Mouse (Mus musculus) embryonic facial prominence, embryonic 14.5 days (tissue): Measurements from ENCODE around the gene Htr1d. TPM values are rescaled to one million over a fixed set of nuclear protein-coding genes. Genes with fewer than 3 reads are reported as not detected.
A peak's percentile ranks its signal among the peaks of the same experiment; 100 is the strongest.

Experiments used
- ATAC-seq: fragments of 200-750 bp; cut with Nextera tagmentation; 2 replicates; pipeline ENCODE4 v1.8.0; 2017; ENCODE audit warnings: low read depth, moderate number of reproducible peaks, moderate TSS enrichment
- DNase-seq: peaks from one replicate; pipeline ENCODE4 v3.0.0-alpha.2; 2015; ENCODE audit warnings: low spot score
- H3K27ac ChIP-seq: fragments of 300-500 bp; sonication (generic); replicated peaks from 2 replicates; pipeline ENCODE4 v1.5.1; 2014; ENCODE audit warnings: low read depth, mild to moderate bottlenecking, low read length, moderate library complexity
- H3K27me3 ChIP-seq: fragments of 300-500 bp; sonication (generic); replicated peaks from 2 replicates; pipeline ENCODE4 v1.6.1; 2014; ENCODE audit warnings: low read length; ENCODE audit not compliant: control insufficient read depth, insufficient read depth
- H3K36me3 ChIP-seq: fragments of 300-500 bp; sonication (generic); 2 replicates; pipeline ENCODE4 v1.6.1; 2014; ENCODE audit warnings: low read length, mixed read lengths; ENCODE audit not compliant: control insufficient read depth, insufficient read depth
- H3K4me1 ChIP-seq: fragments of 300-500 bp; sonication (generic); 2 replicates; pipeline ENCODE4 v1.6.1; 2014; ENCODE audit warnings: antibody characterized with exemption, low read length; ENCODE audit not compliant: control insufficient read depth, insufficient read depth
- H3K4me2 ChIP-seq: fragments of 300-500 bp; sonication (generic); 2 replicates; pipeline ENCODE4 v1.6.1; 2014; ENCODE audit warnings: low read depth, mild to moderate bottlenecking, low read length, moderate library complexity, mixed read lengths
- H3K4me3 ChIP-seq: fragments of 300-500 bp; sonication (generic); 2 replicates; pipeline ENCODE4 v1.5.1; 2014; ENCODE audit warnings: low read depth, mild to moderate bottlenecking, low read length
- H3K9ac ChIP-seq: fragments of 300-500 bp; sonication (generic); 2 replicates; pipeline ENCODE4 v1.6.1; 2014; ENCODE audit warnings: low read depth, mild to moderate bottlenecking, low read length, moderate library complexity, mixed read lengths
- H3K9me3 ChIP-seq: fragments of 300-500 bp; sonication (generic); 2 replicates; pipeline ENCODE4 v1.6.1; 2016; ENCODE audit warnings: low read length; ENCODE audit not compliant: control insufficient read depth
- WGBS: fragments of 180-500 bp; shearing (Covaris S2); extraction: QIAGEN DNeasy Blood & Tissue Kit; methylation state at CpG from one replicate; pipeline ENCODE4 v1.1.7; 2014; 5-methylcytosine and 5-hydroxymethylcytosine counted together
- polyA plus RNA-seq: library from polyadenylated mRNA; unstranded; fragments of >200 nt; fragmentation: Nextera tagmentation; extraction: Ambion mirVana; gene quantifications from 2 replicates; pipeline ENCODE4 v1.2.1, GENCODE M21; 2014

The Htr1d gene
- polyA plus RNA-seq, 1 experiment from 2014 or later: 1.2 TPM

DNA sequence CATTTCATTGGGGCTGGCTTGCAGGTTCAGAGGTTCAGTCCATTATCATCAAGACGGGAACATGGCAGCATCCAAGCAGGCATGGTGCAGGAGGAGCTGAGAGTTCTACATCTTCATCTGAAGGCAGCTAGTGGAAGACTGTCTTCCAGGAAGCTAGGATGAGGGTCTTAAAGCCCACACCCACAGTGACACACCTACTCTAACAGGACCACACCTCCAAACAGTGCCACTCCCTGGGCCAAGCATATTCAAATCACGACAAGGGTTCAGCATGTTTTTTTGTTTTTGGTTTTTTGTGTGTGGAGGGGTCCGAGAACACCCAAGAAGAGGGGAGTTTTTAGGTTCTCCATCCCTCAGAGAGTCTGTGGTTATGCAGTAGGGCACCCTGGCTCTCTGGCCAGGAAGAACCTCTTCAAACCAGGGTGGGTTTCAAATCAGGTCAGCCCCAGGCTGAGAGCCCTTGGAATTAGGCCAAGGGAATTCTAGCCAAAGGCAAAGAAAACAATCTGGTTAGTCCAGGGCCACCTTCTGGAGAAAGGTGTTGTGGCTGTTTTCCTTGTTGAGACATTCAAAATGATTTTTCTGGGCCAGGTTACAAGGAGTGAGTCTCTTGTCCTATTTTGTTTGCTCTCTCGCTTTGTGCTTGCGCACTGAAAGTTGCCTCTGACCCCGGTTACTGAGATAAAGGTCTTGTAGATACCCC is 33.3 kb downstream of the Htr1d start:
- no peak overlapping the region for H3K27ac ChIP-seq
- H3K27me3 ChIP-seq: 0 out of 2 replicates have a peak, but pooled peaks cover 6% of the 10 kb centered on the region
- no peak overlapping the region for H3K4me3 ChIP-seq
- H3K4me2 ChIP-seq: no peak overlapping the region
- ATAC-seq (no peak), DNase-seq (no peak)
- peaks cover under 1% of the 10 kb centered on the region; the same call in 1 of the 2 replicates for H3K4me1 ChIP-seq
- no peaks in the 10 kb centered on the region for H3K9me3 ChIP-seq
- H3K36me3 ChIP-seq: no peaks in the 10 kb centered on the region
- no peak overlapping the region for H3K9ac ChIP-seq
- 91% methylated on average over 6 of the region's 6 CpGs for WGBS

DNA sequence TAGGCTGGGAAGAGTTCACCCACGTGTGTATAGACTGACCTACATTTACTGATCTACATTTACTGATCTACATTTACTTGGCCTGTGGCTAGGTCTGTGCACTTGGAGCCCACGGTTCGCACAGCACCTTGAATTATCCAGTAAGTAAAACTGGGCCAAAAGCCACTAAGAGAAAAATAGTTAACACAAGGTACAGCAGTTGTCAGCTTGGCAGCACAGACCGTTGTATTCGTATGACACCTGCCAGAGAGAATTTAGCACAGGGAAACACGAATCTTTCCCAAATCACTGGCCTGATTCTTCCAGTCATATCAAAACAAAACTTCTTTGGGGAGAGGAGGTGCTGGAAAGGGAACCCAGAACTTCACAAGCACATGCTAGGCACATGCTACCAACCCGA is 35.0 kb downstream of the Htr1d start:
- Histone ChIP-seq H3K4me2 (no peak overlapping the region), H3K9me3 (no peaks in the 10 kb centered on the region), H3K9ac (no peak overlapping the region), H3K36me3 (no peaks in the 10 kb centered on the region), H3K4me3 (no peak overlapping the region), H3K27me3 (0 out of 2 replicates have a peak, but pooled peaks cover 10% of the 10 kb centered on the region), H3K4me1 (peaks cover 8% of the 10 kb centered on the region; the same call in 1 of the 2 replicates), H3K27ac (no peak overlapping the region)
- ATAC-seq (no peak), DNase-seq (no peak)
- 73% methylated on average over 7 of the region's 7 CpGs for WGBS

GRCm38 (mm10) chr4:136459210-136459609 is 35.9 kb downstream of the Htr1d start:
- 80% methylated on average over 12 of the region's 12 CpGs for WGBS
- Histone ChIP-seq H3K9me3 (no peaks in the 10 kb centered on the region), H3K9ac (no peak overlapping the region), H3K27ac (no peak overlapping the region), H3K36me3 (no peaks in the 10 kb centered on the region), H3K4me2 (no peak overlapping the region), H3K4me1 (peaks cover 9% of the 10 kb centered on the region; the same call in 1 of the 2 replicates), H3K4me3 (no peak overlapping the region), H3K27me3 (0 out of 2 replicates have a peak, but pooled peaks cover 18% of the 10 kb centered on the region)
- DNase-seq (no peak), ATAC-seq (no peak)

- H3K36me3 ChIP-seq: no peaks in the 10 kb centered on the region
- H3K4me3 ChIP-seq: no peak overlapping the region
- 32% methylated on average over 4 of the region's 4 CpGs for WGBS
- peaks cover 17% of the 10 kb centered on the region for H3K4me1 ChIP-seq
- no peak overlapping the region for H3K9ac ChIP-seq
- H3K27ac ChIP-seq: no peak overlapping the region
- no peak for DNase-seq
- 0 out of 2 replicates have a peak overlapping the region, but pooled peaks have one; percentile 92 for H3K4me2 ChIP-seq
- H3K27me3 ChIP-seq: 0 out of 2 replicates have a peak, but pooled peaks cover 18% of the 10 kb centered on the region
- no peaks in the 10 kb centered on the region for H3K9me3 ChIP-seq
- no peak for ATAC-seq
Observed at GRCm38 (mm10) chr4:136461206-136461605, 37.9 kb downstream of the Htr1d start.

DNA sequence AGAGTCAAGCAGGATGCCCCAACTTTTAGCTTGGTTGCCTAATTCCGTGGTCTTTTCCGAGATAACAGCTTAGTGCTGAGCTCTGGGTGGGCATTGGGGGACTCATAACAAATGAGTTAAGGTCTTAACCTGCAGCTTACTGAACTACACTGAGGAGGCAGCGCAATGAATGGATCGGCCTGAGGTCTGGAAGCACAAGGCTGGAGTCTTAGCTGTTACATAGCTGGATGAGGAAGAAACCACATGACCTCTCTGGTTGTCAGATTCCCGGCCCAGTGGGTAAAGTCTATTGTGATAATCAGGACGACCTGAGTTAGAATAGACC is 38.4 kb downstream of the Htr1d start:
- Histone ChIP-seq H3K36me3 (no peaks in the 10 kb centered on the region), H3K9ac (peak overlapping the region; percentile 74), H3K9me3 (no peaks in the 10 kb centered on the region), H3K4me2 (peak overlapping the region; percentile 92), H3K4me3 (peak overlapping the region; percentile 69), H3K4me1 (peaks cover 19% of the 10 kb centered on the region), H3K27me3 (0 out of 2 replicates have a peak, but pooled peaks cover 18% of the 10 kb centered on the region), H3K27ac (peak overlapping the region; percentile 61; the same call in 1 of the 2 replicates)
- DNase-seq (no peak), ATAC-seq (no peak)
- 21% methylated on average over 6 of the region's 6 CpGs for WGBS

DNA sequence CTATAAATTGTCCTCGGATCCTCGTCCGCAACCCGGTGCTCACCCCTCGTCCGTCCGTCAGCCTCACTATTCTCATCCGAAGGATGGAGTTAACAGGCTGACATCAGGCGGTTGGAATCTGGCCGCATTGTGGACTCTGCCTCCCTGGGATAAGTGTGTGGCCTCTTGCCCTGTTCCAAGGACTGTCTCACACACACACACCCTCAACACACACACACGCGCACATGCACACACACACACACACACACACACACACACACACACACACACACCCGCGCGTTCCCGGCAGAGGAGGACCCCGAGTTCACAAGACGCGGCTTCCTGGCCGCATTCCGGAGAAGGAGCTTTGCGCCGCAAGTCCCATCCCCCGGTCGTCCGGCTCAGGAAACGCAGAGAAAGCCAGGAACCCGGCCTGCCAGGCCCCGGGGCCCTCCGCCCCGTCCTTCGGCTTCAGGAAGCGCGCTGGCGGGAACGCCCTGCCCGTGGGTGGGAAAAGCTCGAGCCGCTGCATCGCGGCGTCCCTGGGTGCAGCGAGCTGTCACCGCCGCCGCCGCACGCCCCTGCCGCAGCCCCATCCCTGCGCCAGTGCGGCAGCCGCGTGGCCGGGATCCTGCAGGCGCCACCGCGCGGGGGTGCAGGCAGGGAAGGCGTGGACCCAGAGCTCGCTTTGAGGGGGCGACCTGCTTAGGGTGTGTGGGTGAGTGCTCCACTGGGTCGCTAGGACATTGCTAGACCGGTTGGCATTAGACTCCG is 38.9 kb downstream of the Htr1d start, which contains the start of gene 6030445D17Rik:
TSS of gene 6030445D17Rik (plus strand) at position 165 of the 753 bp plus-strand sequence.
- Histone ChIP-seq H3K36me3 (no peaks in the 10 kb centered on the region), H3K27me3 (0 out of 2 replicates have a peak, but pooled peaks cover 18% of the 10 kb centered on the region), H3K4me3 (peak within 1 kb of the TSS; percentile 69), H3K4me1 (peaks cover 19% of the 10 kb centered on the region), H3K4me2 (peak within 1 kb of the TSS; percentile 92), H3K27ac (peak within 1 kb of the TSS; percentile 61), H3K9me3 (no peaks in the 10 kb centered on the region), H3K9ac (peak within 1 kb of the TSS; percentile 74)
- peak; percentile 75 for ATAC-seq
- 1% methylated on average over 28 of the region's 64 CpGs for WGBS
- peak; percentile 81 for DNase-seq

DNA sequence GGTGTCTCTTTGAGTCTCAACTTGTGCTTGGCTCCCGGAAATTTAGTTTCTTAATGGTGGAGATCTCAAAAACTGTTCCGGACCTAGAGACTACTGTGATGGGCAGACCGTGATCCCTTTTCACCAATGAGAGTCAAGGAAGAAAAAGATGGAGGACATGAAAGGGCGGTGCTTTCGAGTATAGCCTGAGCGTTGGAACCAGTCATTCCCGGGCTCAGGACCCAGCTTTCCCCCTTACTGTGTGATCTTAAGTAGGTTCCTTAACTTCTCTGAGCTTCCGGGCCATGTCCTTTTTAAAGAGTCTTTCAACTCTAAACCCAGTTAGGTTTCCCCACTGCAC is 39.5 kb downstream of the Htr1d start:
- H3K9me3 ChIP-seq: no peaks in the 10 kb centered on the region
- ATAC-seq: peak; percentile 30
- peaks cover 19% of the 10 kb centered on the region for H3K4me1 ChIP-seq
- peak; percentile 63 for DNase-seq
- H3K9ac ChIP-seq: peak overlapping the region; percentile 74
- H3K4me3 ChIP-seq: peak overlapping the region; percentile 69
- no peaks in the 10 kb centered on the region for H3K36me3 ChIP-seq
- peak overlapping the region; percentile 92 for H3K4me2 ChIP-seq
- WGBS: 1% methylated on average over 8 of the region's 8 CpGs
- 0 out of 2 replicates have a peak, but pooled peaks cover 18% of the 10 kb centered on the region for H3K27me3 ChIP-seq
- peak overlapping the region; percentile 61 for H3K27ac ChIP-seq

DNA sequence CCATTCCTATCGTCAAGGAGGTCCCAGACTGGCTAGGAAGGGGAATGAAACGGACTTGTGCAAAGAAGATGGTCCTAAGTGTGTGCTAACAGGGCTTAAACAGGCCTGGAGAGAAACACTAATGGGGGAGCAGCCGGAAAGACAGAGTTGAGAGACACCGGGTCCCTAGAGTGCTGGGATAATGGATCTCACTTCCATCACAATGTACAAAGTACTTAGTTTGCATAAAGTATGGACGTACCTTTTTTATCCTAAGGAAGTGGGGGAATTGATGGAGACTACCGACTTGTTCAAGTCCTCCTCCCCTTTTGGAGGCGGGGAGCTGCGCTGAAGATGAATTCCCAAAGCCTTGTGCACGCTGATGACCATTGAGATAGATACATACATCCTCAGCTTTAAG is 40.1 kb downstream of the Htr1d start:
- H3K36me3 ChIP-seq: no peaks in the 10 kb centered on the region
- H3K9ac ChIP-seq: no peak overlapping the region
- peaks cover 19% of the 10 kb centered on the region for H3K4me1 ChIP-seq
- no peak for ATAC-seq
- WGBS: 19% methylated on average over 9 of the region's 9 CpGs
- peak overlapping the region; percentile 69 for H3K4me3 ChIP-seq
- H3K27me3 ChIP-seq: 0 out of 2 replicates have a peak, but pooled peaks cover 18% of the 10 kb centered on the region
- H3K4me2 ChIP-seq: peak overlapping the region; percentile 92
- H3K27ac ChIP-seq: no peak overlapping the region
- H3K9me3 ChIP-seq: no peaks in the 10 kb centered on the region
- DNase-seq: no peak
